Mouse (Mus musculus) lung, adult 18-20 months (tissue): ENCODE measurements at regions not wholly inside any gene's neighbourhood (a gene's known extent, or its start where the extent isn't known, plus 50 kb on each side); places are given as distances from the start of the nearest gene placed in this dataset.
"Not testable (repeated sequence)": the region's sequence is repeated elsewhere in the genome, so short reads cannot be mapped to it uniquely, and the experiment has no call there.

Source experiments
- DNase-seq, 2 experiments: peaks; one replicate each; pipeline ENCODE4 v3.0.0; 2022; ENCODE audit warnings: mixed read lengths in 2 of 2

DNA sequence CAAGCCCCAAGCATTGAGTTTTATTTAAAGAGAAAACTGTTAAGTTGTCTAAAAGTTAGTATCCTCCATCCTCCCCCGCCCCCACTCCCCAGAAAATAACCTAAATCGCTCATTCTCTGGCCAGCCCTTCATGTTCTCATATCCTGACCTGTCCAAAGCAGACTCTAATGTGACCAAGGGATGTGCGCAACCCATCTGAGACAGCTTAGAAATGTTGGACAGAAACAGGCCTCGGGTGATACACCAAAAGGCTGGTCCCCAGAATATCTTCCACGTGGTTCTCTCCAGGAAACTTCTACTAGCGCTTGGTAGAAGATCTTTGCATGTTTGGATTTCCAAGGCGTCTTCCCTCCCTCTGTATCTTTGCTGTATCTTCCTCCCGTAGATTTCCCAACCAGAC is 482.8 kb downstream of the Tns1 start:
- no peak for DNase-seq

DNA sequence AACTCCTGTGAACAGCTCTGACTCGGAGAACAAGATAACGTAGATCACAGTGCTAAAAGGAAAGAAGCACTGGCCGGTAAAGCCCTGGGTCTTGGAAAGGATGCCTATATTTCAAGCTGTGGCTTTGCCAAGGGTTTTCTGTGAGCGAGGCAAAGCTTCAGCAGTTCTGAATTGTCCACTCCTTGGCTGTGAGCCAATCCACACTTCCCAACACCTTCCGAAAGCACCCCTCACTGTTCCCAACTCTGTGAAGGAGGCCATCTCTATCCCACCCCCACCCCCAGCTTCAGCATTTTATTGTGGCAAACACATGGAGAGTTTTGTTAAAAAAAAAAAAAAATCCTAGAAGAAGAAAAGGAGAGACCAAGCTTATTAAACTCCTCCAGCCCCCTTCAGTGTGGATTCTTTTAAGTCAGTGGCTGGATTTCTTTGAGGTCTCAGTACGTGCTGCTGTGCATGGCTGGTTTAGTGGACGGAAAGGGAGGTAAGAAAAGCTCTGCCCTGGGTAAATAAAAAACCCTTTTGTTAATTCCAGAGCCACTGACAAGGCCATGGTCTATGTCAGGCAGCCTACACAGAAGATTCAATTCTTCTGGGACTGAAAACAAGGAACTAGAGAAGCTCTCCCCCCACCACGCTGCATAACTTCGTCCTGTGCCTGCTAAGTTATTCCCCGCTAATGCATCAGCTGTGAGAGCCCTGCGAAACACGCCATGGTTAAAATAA is 483.4 kb downstream of the Tns1 start:
- DNase-seq: no peak

DNA sequence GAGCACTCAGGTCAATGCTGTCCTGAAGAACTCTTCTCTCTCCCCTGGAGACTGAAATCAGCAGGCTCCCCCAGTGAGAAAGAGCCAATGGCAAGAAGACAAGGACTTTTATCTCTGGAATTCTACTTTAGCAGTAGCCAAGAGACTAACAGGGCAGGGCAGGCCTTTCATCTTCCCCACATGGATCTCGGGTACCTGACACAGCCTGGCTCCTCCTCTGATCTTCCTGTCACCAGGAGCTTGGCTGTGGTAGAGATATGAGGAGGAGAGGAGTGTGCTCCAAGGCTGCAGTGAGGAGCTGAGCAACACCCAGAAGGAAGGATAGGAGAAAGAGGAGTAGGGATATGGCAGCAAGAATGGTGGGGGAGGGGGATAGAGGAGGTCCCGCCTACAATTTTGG is 488.5 kb downstream of the Tns1 start:
- DNase-seq: peak; percentile 9 to 10

DNA sequence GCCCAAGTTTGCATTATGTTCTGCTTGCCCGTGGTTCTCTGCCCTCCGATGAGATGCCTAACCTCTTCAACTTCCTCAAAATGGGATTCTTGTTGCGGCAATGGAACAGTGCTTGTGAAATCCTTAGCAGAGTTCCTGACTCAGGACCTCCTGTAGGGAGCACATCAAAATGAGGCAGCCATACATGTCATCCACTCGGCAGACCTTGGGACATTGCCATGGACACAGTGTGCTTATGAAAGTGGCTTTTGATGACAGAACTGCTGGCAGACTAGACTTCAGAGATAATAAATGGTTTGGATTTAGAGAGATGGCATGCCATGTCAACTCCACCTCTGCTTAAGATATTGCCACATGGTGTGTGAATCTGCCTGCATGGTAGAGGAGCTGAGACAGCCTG is 489.4 kb downstream of the Tns1 start:
- DNase-seq: no peak

DNA sequence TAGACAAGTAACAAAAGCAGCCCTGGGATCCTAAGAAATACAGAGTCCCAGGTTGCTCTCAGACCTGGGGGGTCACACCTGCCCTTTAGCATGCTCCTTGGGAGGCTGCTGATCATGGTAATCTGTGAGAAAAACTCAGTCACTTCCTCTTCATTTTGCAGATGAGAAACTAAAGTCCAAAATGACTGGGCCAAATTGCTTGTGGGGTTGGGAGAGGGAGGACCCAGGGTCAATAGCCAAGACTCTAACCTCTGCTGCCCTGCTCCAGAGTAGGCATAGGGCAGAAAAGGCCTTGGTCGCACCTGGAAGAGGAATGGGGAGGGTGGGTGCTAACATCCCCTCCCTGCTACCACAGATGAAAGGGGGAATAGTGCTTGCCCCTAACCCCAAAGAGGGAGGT is 491.2 kb downstream of the Tns1 start:
- no peak for DNase-seq

DNA sequence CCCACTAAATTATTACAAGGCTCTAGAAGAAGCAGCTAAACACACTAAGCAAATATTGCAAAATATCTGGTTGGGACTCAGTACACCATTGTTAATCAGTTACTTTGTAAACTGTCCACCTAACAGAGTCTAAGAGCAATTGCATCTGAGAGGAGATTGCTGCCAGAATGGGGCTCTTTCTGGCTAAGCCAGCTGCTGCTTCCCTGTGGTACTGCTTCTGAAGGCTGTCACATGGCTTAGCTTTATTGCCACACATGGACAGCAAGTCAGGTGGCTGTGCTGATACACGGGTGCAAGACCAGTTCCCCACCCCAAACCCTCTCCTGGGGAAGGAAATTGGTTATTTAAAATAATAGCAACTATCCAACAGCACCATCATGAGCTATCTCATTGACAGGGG is 493.9 kb downstream of the Tns1 start:
- DNase-seq: no peak

DNA sequence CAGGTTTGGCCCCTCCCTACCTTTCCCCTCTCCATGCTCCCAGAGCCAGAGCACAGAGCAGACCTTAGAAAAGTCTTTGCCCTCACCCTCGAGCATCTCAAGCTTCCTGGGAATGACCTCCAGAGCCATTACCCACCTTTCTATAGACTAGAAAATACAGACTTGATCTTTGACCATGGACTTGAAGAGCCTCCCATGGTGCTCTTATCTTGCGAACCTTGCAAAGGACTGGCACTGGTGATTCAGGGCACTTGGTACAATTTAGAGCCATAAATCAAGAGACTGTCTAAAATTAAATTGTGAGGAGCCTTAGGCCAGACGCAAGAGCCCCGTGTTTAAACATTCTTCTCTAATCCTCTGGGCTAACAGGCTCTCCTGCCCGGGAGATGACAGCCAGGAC is 498.9 kb downstream of the Tns1 start:
- no peak for DNase-seq

DNA sequence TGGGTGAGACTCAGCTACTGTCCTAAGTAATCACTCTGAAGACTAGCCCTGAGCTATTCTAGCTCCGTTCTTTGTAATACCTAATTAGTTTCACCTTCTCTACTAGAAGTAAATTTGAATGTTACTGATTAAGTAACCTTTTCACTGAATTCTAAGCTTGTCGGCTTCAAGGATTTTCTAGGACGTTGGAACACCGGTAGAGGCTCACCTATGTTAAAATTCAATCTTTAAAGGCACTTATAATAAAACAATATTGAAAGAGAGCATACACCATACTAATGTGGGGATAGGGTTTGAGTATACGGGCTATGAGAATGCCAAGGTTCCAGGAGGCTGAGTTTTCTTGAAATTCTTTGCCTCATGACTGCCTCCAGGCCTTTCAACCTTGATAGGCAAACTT is 503.1 kb downstream of the Tns1 start:
- DNase-seq: not testable (repeated sequence)

DNA sequence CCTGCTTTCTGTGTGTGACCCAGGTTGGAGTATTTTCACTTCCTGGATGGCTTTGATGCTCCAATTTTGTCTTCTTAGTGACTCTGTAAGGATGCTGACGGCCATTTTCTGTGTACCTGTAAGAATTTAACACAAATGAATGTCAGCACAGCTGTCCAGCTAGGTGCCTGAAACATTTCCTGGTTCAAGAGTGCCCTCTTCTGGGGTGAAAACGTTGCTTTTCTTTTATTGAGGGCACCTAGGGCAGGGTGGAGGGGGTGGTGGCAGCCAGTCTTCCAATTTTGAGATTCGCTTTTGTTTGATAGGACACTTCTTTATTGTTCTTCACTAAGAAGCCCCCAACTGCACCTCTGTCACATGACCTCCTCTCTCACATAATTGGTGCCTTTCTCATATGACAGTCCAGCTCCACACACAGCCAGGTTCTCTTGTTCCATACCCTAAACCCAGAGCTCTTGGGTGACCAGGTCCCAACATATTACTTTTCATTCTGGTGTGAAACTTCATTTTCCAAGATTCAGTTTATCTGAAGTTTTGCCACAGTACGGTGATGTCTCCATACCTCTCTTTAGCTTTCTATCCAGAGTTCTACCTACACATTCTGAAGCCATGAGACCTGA is 505.6 kb downstream of the Tns1 start:
- peak in 1 of 2 experiments; percentile 43 for DNase-seq

DNA sequence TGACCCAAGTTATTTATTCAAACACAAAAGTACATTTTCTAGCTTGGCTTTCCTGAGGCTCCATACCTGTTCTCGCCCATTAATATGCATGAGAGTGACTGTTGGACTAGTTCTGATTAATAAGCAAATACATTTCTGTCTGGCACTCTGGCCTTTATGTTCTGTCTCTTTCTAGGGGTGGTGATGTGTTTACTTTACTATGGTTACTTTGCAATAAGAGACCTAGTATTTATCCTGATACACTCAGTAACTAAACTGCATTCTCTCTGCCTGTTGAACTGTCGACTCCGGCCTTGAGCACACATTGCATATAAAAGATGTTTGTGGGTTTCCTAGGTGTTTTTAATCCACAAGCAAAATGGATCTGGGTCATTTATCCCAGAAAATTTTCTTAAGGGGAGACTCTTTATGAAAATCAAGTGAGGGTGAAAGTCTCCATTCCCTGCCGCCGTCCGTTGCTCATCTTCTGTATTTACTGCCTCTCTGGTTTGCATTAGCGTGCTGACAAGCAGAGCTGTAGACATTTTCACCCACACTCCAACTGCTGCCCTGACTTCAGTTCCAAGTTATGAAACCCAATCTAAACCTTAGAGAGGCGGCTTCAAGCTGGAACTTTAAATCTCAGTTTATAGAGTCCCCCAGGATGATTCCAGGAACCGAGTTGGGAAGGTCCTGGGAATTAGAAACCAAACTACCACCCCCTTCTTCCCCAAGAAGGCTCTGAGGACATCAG is 530.4 kb downstream of the Tns1 start:
- DNase-seq: no peak

DNA sequence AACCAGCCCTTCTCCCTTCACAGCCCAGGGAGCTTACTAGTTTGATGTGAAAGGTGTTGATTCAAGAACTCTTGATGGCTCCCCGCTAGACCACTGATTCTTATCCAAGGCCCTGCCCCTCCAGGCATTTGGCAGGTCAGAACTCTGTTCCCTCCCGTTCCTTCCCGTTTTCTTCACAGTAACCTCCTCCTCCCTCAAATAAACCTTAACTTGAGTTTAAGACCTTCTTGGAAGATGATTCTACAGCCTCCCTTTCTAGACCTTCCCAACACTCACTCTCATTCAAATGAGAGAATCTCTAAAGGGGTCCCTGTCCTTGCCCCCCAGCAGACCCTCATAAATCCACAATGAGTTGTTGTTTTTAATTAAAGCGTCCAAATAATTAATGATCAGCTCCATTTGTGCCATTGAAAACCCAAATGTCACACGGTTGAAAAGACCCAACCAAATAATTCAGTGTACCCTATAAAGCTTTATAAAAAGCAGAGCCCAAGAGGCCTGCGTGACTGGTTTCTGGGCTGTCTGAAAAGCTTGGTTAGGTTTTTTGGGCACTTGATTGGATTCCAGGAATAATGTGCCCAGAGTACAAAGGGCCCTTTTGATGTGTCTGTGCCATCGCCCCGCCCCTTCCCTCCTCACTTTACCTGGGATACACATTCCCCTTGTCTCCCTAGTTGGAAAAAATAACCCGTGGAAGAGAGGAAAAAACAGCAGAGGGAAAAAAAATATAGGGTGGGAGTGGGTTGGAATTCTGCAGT is 532.7 kb downstream of the Tns1 start:
- no peak for DNase-seq

DNA sequence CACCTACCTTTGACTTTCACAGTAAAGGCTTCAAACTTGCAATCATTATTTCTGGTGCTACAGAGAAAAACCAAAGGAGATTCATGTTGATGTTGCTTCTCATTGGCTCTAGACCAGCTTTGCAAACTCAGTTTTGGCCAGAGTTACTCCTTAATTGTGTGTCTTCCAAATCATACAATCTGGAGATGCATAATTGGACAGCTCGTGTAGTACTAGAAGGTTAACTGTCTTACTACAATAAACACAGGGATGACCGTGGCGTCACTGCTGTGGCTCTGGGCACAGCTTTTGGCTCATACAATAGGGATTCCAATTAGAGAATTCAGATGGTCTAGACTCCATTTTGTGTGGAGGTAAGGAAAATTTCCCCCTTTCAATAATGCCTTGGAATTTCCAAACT is 544.6 kb downstream of the Tns1 start:
- DNase-seq: peak in 1 of 2 experiments; percentile 4

DNA sequence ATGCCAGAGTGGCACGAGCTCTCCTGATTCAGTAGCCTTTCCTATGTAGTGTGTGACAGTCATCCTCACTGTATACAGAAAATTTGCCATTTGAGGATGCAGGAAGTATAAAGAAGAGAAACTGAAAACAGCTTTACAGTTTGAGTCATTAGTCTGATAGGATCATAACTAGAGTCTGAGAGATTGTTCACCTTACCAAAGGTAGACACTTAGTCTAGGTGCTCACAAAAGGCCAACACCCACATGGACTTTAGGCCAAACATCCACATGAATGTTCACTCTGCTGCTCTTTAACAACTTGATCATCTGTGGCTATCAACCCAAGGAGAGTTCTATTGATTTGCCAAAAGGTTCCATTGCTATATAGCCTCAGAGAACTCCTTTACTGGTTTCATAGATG is 547.2 kb downstream of the Tns1 start:
- no peak for DNase-seq

DNA sequence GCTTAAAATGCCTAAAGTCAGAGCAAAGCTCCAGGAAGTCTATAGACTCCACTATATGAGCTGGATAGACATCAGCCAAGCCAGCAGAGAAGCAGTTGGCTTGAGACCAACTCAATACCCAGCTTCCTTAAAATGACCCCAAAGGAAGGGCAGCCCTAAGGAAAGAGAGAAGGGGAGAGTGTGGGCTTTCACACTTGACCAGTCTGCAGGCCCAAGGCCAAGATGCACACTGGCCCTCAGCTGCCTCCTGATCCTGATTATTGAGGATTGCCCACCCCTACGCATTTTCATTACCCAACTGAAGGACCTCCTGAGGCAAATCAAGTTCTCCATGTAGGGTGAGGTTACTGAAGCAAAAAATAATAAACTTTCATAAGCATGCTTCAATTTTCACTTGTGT is 548.6 kb downstream of the Tns1 start:
- no peak for DNase-seq

DNA sequence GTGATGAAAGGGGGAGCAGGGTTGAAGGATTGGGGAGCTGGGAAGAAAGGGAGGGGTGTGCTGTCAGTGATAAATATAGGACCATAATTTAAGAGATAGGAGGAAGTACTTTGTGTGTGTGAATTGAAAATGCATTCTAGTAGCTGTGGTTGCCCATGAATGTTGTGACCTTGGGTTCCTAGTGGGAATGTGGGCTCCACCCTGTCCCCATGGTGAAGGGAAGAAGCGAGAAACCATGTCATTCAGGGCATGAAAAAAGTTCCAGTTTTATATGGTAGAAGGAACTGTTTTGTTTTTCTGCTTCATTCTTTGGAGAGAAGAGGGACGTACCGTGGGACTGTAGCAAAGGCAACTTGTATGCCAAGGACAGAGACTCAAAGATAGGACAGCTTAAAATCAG is 553.3 kb downstream of the Tns1 start:
- no peak for DNase-seq

DNA sequence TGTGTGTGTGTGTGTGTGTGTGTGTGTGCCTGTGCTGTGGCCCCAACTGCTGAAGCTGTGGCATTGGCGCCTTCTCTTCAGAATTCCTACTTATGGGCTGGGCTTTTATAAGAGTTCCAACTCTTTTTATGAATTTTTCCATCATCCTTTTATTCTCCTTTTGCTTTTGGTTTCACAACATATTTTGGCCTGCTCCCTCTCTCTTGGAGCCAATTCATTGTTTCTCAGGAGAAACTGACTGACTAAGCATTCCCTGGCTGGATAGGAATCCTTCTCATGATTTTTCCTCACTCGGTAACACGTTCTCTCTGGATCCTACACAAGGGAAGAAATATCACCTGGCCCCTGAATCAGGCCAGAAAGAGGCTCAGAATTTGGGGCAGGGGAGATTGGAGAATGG is 551.1 kb upstream of the Tnp1 start:
- DNase-seq: peak in 1 of 2 experiments; percentile 22

DNA sequence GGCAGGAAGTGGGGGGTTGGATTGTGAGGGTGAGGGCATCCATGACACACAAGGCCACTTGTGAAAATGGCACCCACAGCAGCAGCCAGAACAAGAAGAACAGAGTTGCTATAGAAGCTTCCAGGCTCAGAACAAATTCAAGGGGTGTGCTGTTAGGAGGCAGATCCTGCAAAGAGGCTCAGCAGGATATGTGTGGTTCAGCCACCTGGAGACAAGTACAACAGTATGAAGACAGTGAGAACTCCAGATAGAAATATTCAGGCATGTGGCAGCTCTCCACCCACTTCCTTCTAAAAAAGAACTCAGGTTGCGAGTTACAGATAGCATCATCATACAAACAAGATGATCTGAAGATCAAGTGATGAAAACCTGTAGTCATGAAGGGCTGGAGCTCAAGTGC is 544.9 kb upstream of the Tnp1 start:
- no peak for DNase-seq

DNA sequence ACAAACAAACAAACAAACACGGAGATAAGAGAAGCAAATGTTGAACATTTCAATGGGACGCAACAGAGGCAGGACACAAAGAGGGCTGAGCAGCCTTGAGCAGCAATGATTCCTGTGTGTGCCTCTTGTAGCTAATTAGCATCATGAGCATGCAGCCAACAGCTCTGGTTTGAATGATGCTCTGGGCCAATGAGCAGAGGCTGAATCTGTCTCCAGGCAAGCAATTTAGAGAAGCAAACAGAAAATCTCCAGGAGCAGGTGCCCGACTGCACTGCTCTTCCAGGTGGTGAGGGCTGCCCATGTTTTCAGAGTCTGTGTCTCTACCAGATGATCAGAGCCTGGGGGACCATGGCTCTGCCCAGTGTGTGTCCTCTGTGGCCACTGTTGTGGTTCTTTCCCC is 532.2 kb upstream of the Tnp1 start:
- DNase-seq: no peak

DNA sequence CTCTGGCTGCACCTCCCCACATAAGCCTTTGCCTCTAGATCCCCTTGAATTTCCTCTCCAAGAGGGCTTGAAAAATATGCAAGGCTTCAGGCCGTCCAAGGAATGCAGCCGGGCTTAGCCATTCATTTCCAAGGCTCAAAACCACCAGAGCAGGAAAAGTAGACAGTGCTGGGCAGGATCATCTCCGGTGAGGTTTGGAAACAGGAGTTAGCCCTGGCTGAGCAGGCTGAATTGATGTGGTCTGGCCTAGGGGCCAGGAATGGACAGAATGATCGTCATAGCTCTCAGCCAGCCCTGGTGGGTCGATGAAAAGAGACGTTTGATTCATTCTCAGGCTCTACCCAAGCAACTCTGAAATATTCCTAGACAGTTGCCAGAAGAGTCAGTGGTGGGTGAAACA is 529.7 kb upstream of the Tnp1 start:
- no peak for DNase-seq

DNA sequence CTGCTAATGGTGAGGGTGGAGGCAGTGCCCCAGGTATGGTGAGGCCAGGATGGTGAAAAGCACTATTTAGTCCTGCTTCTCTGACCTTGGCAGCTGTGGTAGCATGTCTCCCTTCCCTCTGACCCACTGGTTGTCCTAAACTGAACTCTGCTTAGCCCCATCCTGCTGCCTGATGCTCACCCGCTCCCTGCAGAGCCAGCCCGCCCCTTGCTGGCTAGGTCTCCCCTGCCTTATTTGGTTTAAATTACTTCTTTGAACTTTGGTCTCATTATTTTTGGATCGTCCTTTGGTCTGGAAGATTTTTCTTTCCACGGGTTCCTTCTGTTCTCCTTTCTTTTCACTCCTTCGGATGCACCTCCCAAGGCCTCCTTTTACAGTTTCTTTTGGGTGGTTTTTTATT is 525.7 kb upstream of the Tnp1 start:
- no peak for DNase-seq

DNA sequence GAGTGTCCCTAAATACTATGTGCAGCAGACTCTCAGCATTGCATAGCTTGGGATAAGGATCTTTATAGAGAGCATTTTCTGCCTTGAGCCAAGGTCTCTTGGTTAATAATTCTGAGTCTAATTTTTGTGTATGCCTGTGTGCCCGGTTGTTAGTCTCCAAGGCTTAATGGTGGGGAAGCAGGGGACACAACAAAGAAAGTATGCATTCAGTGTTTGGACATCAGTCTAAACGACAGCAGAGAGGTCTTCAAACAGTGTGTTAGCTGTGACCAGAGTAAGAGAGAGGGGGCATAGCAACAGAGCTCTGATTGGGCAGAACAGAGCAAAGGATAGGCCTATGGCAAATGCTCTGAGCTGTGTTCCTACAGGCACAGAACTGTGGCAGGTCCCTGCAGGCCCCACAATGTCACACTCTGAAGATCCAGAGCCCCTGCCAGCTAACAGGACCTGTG is 522.7 kb upstream of the Tnp1 start:
- DNase-seq: no peak

DNA sequence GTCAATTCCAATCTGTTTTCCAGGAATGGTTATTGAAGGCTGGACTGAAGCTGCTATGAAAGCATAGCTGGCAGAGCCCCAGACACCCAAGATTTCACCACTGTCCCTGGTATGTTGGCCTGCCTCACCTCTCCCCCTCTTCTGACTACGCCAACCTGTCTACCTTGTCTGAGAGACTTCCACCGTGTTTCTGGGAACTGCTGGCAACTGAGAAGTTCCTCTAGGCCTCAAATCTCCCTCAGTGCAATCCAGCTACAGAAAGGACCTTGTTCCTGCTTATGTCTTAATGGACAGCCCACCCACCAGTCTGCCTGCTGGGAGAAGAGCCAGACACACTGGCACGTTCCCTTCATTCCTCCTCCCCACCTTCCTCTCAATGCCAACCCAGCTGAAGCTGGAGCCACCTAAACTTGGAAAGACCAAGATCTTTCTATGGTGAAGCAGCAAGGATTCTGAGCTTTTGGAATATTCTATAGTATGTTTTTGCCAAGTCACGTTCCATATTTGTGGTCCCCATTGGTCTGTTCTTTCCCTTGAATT is 520.1 kb upstream of the Tnp1 start:
- peak in 1 of 2 experiments; percentile 15 for DNase-seq

DNA sequence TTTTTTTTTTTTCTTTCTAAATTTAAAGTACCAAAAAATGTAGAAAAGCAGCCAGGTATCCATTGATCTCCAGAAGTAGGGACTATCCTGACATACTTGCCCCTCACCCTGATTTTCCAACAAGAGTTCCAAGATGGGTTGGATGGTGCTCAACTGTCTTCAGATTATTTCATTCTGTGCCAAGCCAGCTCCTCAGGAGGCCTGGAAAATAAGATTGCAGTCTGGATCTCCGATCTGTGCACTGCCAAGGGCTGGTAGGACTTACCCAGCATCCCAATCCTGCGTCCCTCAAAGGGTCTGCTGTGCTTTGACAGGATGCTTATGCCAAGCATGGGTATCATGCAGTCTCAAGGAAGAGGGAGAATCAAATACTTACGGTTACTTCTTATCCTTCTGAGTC is 517.8 kb upstream of the Tnp1 start:
- DNase-seq: no peak
